Mouse (Mus musculus) right cerebral cortex, postnatal 10 days (tissue): ENCODE measurements at regions not wholly inside any gene's neighbourhood (a gene's known extent, or its start where the extent isn't known, plus 50 kb on each side); places are given as distances from the start of the nearest gene placed in this dataset.
A peak's percentile ranks its signal among the peaks of the same experiment; 100 is the strongest.
"Not testable (repeated sequence)": the region's sequence is repeated elsewhere in the genome, so short reads cannot be mapped to it uniquely, and the experiment has no call there.

Experiments used
- DNase-seq, 2 experiments: peaks; one replicate each; pipeline ENCODE4 v3.0.0; 2021; ENCODE audit warnings: low spot score in 2 of 2

GRCm38 (mm10) chrX:65778656-65779370, 525.2 kb downstream of the 4930447F04Rik start:
- DNase-seq = not testable (repeated sequence)

DNA sequence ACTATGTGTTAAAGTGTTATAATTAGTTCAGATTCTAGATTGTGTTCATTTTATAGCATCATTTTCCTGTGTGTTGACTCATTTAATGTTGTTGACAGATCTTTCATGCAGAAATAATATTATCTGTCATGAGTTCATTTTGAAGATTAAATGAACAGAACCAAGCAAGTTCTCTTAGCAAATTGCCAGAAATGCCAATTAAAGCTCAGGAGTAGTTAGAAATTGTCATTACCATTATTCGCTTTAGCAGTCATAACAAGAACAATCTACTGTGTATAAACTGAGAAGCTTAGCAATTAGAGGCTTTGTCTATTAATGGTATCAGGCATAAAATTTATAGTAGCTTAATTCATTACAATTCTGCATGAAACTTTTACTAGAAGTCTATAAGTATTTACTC, 534.2 kb downstream of the 4930447F04Rik start:
- no peak for DNase-seq

GRCm38 (mm10) chrX:65734577-65734976, 569.4 kb downstream of the 4930447F04Rik start:
- peak; percentile 22 to 35 for DNase-seq

- no peak for DNase-seq
These were observed 588.5 kb downstream of the 4930447F04Rik start for GRCm38 (mm10) chrX:65715562-65715961.
